Mouse (Mus musculus): ENCODE results near the gene Olfr1336. TPM values are rescaled to one million over a fixed set of nuclear protein-coding genes. Genes with fewer than 3 reads are reported as not detected.
"Not testable (repeated sequence)": the region's sequence is repeated elsewhere in the genome, so short reads cannot be mapped to it uniquely, and the experiment has no call there.

The Olfr1336 gene
- total and polyA plus RNA-seq, 2 experiments from 2014 or later = not detected

DNA sequence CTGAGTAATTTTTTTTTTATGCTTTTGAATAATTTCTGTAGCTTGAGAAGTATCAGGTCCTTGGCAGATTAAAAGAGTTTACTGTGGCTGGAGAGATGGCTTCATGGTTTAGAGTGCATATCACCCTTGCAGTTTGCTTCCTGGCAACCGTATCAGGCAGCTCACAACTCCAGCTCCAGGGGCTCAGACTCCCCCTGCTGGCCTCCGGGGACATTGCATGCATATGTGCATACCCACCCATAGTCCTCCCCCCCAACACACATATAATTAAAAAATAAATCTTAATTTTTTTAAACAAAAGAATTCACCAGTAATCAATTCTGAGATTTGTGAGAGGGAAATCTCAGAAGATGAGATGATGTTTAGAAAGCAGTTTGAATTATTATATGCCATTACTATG lies 25.6 kb upstream of the Olfr1336 start:
- Histone ChIP-seq H3K36me3 (ENCODE audit: insufficient read depth, low read length) (peaks cover 13% of the 10 kb centered on the region; the same call in 1 of the 2 replicates), H3K4me1 (ENCODE audit: insufficient read depth, low read length) (no peaks in the 10 kb centered on the region), H3K4me2 (ENCODE audit: low read depth, low read length, poor library complexity, severe bottlenecking) (no peak overlapping the region), H3K4me3 (ENCODE audit: low read depth, low read length) (no peak overlapping the region), H3K27me3 (ENCODE audit: insufficient read depth, low read length) (no peaks in the 10 kb centered on the region), H3K27ac (ENCODE audit: low read depth, low read length) (no peak overlapping the region), H3K9ac (replicated peaks; ENCODE audit: low read length, poor library complexity, severe bottlenecking) (no peak overlapping the region), H3K9me3 (ENCODE audit: low read length) (peaks cover 5% of the 10 kb centered on the region; the same call in 1 of the 2 replicates)
- DNase-seq (ENCODE audit: low spot score) (peak; percentile 20), ATAC-seq (ENCODE audit: low FRiP score) (no peak)
- 35% methylated on average over 2 of the region's 2 CpGs for WGBS
- TF ChIP-seq CTCF (IDR thresholded peaks at IDR 0.05) = peak; percentile 54

DNA sequence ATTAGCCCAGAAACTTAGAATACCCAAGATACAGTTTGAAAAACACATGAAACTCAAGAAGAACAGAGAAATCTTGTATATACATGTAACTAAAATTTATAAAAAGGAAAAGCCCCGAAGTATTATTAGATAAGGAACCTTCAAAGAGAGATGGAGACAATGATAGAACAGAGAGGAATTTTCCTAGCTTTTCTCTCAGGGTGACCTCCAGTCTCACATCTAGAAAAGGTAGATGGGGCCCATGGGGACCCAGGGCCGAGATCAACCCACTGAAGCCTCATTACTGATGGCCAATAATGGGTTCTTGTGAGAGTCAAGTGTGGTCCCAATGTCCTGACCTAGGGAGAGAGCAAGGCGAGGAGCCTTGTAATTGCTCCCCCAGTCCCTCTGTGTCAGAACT lies 17.6 kb upstream of the Olfr1336 start, which contains the start of gene Olfr1344:
TSS of gene Olfr1344 (plus strand) at position 301 of the 400 bp plus-strand sequence.
- Histone ChIP-seq H3K36me3 (ENCODE audit: insufficient read depth, low read length) (no peaks in the 10 kb centered on the region), H3K4me2 (ENCODE audit: low read depth, low read length, poor library complexity, severe bottlenecking) (no peak within 1 kb of the TSS), H3K4me1 (ENCODE audit: insufficient read depth, low read length) (no peaks in the 10 kb centered on the region), H3K9ac (replicated peaks; ENCODE audit: low read length, poor library complexity, severe bottlenecking) (no peak within 1 kb of the TSS), H3K9me3 (ENCODE audit: low read length) (no peaks in the 10 kb centered on the region), H3K27me3 (ENCODE audit: insufficient read depth, low read length) (no peaks in the 10 kb centered on the region), H3K4me3 (ENCODE audit: low read depth, low read length) (no peak within 1 kb of the TSS), H3K27ac (ENCODE audit: low read depth, low read length) (no peak within 1 kb of the TSS)
- ATAC-seq (ENCODE audit: low FRiP score) (no peak), DNase-seq (ENCODE audit: low spot score) (no peak)
- no peak for TF ChIP-seq CTCF (IDR thresholded peaks at IDR 0.05)
- 82% methylated on average over 3 of the region's 3 CpGs for WGBS

DNA sequence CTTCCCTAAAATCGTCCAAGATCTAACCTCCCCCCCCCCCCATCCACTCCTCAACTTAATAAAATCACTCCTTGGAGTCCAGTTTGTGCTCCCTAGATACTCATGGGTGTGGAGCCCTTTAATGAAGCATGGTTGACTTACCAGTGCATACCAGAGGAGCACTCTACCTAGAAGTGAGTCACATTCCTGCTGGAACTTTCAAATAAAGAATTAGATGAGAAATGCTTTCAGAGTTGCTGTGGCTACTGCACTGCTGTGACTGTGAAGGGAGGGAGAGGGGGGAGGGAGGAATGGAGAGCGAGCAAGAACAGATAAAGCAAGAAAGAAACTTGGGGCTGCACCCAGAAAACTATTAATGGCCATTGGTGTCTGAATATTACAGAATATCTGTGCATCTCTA lies 14.8 kb upstream of the Olfr1336 start:
- Histone ChIP-seq H3K9me3 (ENCODE audit: low read length) (no peaks in the 10 kb centered on the region), H3K4me1 (ENCODE audit: insufficient read depth, low read length) (no peaks in the 10 kb centered on the region), H3K36me3 (ENCODE audit: insufficient read depth, low read length) (no peaks in the 10 kb centered on the region), H3K9ac (replicated peaks; ENCODE audit: low read length, poor library complexity, severe bottlenecking) (no peak overlapping the region), H3K27me3 (ENCODE audit: insufficient read depth, low read length) (no peaks in the 10 kb centered on the region), H3K4me3 (ENCODE audit: low read depth, low read length) (no peak overlapping the region), H3K4me2 (ENCODE audit: low read depth, low read length, poor library complexity, severe bottlenecking) (no peak overlapping the region), H3K27ac (ENCODE audit: low read depth, low read length) (no peak overlapping the region)
- DNase-seq (ENCODE audit: low spot score) (no peak), ATAC-seq (ENCODE audit: low FRiP score) (no peak)
- 40% methylated on average over 2 of the region's 2 CpGs for WGBS
- no peak for TF ChIP-seq CTCF (IDR thresholded peaks at IDR 0.05)

DNA sequence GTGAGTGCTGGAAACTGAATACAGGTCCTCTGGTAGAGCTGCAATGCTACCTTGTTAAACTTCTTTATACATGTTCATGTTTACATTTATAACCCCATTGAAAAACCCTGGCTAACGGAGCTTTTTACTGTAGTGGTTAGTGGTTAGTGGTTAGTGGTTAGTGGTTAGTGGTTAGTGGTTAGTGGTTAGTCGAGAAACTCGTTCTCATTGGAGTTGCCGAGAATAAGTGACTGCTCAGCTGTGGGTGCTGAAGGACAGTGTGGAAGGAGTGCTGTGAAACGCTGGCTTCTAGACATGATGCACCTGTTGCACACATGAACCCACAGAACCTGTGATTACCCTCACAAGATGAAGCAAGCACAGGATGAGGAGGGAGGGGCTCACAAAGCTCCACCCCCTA lies 8.2 kb upstream of the Olfr1336 start:
- Histone ChIP-seq H3K27me3 (ENCODE audit: insufficient read depth, low read length) (no peaks in the 10 kb centered on the region), H3K4me3 (ENCODE audit: low read depth, low read length) (no peak overlapping the region), H3K9me3 (ENCODE audit: low read length) (no peaks in the 10 kb centered on the region), H3K9ac (replicated peaks; ENCODE audit: low read length, poor library complexity, severe bottlenecking) (no peak overlapping the region), H3K4me1 (ENCODE audit: insufficient read depth, low read length) (no peaks in the 10 kb centered on the region), H3K4me2 (ENCODE audit: low read depth, low read length, poor library complexity, severe bottlenecking) (no peak overlapping the region), H3K36me3 (ENCODE audit: insufficient read depth, low read length) (no peaks in the 10 kb centered on the region), H3K27ac (ENCODE audit: low read depth, low read length) (no peak overlapping the region)
- 91% methylated on average over 5 of the region's 5 CpGs for WGBS
- TF ChIP-seq CTCF (IDR thresholded peaks at IDR 0.05) = no peak
- DNase-seq (ENCODE audit: low spot score) = no peak
- ATAC-seq (ENCODE audit: low FRiP score) = no peak

DNA sequence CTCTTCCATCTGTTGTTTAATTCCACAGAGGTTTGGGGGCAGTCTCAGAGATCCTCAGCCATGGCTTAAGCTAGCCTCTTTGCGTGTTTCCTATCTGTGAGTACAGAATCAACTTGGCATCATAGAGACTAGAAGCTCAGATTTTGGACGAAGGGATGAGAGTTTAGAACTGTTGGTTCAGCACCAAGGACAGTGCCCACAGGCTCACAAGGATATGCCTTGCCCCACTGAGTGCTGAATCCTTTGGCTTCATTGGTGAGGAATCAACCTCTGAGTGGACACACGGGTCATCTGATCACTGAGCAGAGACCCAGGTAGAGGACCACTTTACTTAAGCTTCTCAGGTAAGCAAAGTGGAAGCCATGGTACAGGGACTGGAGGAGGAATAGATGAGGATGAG lies 431 bp downstream of the Olfr1336 start:
- no peak for DNase-seq (ENCODE audit: low spot score)
- no peak for TF ChIP-seq CTCF (IDR thresholded peaks at IDR 0.05)
- WGBS = 51% methylated on average over 3 of the region's 3 CpGs

DNA sequence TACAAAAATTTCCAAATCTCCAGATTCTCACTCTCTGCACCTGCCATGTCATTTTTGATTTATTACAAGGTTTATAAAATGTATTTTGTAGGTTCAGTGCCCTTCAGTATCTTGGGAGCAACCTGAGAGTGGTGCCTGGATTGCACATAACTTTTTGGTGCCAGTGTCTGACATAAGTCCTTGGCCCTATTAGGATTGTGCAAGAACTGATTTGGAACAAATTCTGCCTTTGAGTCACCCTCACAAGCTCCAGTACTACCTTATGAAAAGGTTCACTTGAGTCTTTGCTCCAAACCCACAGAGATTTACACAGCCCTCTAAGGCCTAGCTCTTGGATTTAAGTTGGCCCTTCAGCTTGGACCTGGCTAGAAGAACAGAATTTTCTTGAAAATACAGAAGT lies 11.0 kb downstream of the Olfr1336 start, which contains the start of gene Olfr1346:
TSS of gene Olfr1346 (plus strand) at position 151 of the 400 bp plus-strand sequence.
- TF ChIP-seq CTCF (IDR thresholded peaks at IDR 0.05) = no peak
- Histone ChIP-seq H3K36me3 (ENCODE audit: insufficient read depth, low read length) (no peaks in the 10 kb centered on the region), H3K9me3 (ENCODE audit: low read length) (no peaks in the 10 kb centered on the region), H3K27ac (ENCODE audit: low read depth, low read length) (no peak within 1 kb of the TSS), H3K9ac (replicated peaks; ENCODE audit: low read length, poor library complexity, severe bottlenecking) (no peak within 1 kb of the TSS), H3K4me3 (ENCODE audit: low read depth, low read length) (no peak within 1 kb of the TSS), H3K27me3 (ENCODE audit: insufficient read depth, low read length) (no peaks in the 10 kb centered on the region), H3K4me1 (ENCODE audit: insufficient read depth, low read length) (no peaks in the 10 kb centered on the region), H3K4me2 (ENCODE audit: low read depth, low read length, poor library complexity, severe bottlenecking) (no peak within 1 kb of the TSS)
- DNase-seq (ENCODE audit: low spot score) (no peak), ATAC-seq (ENCODE audit: low FRiP score) (no peak)

More for the DNA sequence above, 431 bp downstream of the Olfr1336 start:
- no peaks in the 10 kb centered on the region for H3K36me3 ChIP-seq (ENCODE audit: insufficient read depth, low read length)
- no peaks in the 10 kb centered on the region for H3K4me1 ChIP-seq (ENCODE audit: insufficient read depth, low read length)
- H3K4me2 ChIP-seq (ENCODE audit: low read depth, low read length, poor library complexity, severe bottlenecking) = no peak overlapping the region
- H3K27me3 ChIP-seq (ENCODE audit: insufficient read depth, low read length) = no peaks in the 10 kb centered on the region
- no peak overlapping the region for H3K9ac ChIP-seq (replicated peaks; ENCODE audit: low read length, poor library complexity, severe bottlenecking)
- no peak overlapping the region for H3K4me3 ChIP-seq (ENCODE audit: low read depth, low read length)
- ATAC-seq (ENCODE audit: low FRiP score) = no peak
- H3K9me3 ChIP-seq (ENCODE audit: low read length) = no peaks in the 10 kb centered on the region
- no peak overlapping the region for H3K27ac ChIP-seq (ENCODE audit: low read depth, low read length)

DNA sequence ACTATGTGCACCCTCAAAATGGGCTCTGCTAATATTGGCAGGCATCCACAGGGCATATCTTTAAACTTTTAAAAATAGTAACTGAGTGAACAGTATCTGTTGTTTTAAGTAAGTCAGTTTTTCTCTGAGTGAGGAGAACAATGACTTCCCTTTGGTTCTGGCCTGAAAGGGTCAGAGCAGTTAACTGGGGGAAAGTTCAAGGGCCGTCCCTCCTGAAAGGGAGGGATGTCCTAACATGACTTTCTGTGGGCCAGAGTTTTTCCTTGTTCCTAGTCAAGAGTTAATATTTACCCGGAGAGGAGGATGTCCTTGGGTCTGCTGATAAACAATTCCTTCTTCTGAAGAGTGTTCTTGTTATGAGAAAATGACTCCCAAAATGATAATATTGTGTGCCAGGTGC lies 21.7 kb downstream of the Olfr1336 start:
- H3K36me3 ChIP-seq (ENCODE audit: insufficient read depth, low read length); H3K4me2 ChIP-seq (ENCODE audit: low read depth, low read length, poor library complexity, severe bottlenecking); H3K9ac ChIP-seq (replicated peaks; ENCODE audit: low read length, poor library complexity, severe bottlenecking); H3K4me1 ChIP-seq (ENCODE audit: insufficient read depth, low read length); H3K4me3 ChIP-seq (ENCODE audit: low read depth, low read length); H3K27me3 ChIP-seq (ENCODE audit: insufficient read depth, low read length); H3K9me3 ChIP-seq (ENCODE audit: low read length); DNase-seq (ENCODE audit: low spot score); H3K27ac ChIP-seq (ENCODE audit: low read depth, low read length); ATAC-seq (ENCODE audit: low FRiP score): not testable (repeated sequence)
- 82% methylated on average over 2 of the region's 2 CpGs for WGBS
